Mouse (Mus musculus): Measurements from ENCODE around the gene Eif2s2.
A peak's percentile ranks its signal among the peaks of the same experiment; 100 is the strongest.

The Eif2s2 gene

DNA sequence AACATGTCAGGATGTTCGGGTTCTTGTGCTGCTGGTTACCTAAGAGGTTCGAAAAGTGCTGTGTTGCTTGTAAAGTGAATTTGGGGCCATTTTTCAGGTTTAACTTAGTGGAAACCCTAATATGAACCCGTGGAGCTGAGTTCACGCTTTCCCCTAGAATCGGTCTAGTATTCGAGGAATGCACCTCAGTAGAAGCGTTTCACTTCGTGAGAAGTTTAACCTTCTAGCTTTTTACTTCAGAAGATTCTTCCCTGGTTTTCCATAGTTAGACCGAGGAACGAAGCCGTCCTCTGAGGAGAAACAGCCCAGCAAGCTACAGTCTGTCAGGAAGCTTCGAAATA is 280 bp upstream of the Eif2s2 start:
- no peak for DNase-seq (ENCODE audit: low spot score)

DNA sequence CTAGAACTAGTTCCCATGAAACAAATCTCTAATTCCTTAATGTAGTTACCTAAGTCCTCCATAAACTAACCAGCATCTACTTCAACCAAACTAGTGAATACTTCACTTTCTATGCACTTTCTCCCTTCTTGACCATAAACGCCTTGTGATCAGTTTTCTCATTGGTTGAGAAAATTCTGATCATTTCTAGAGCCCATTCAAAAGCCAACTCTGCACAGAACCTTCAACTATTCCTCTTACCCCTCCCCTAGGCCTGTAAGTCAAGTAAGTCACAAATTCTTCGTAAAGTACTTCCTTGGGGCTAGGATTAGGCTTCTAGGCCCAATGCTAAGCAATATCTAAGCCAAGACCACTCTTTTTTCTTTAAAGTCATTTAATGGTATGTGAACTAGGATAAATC is 1.1 kb downstream of the Eif2s2 start:
- peak; percentile 35 for DNase-seq (ENCODE audit: low spot score)

- no peak for DNase-seq (ENCODE audit: low spot score)
Measured at GRCm38 (mm10) chr2:154876621-154877020, 16.1 kb downstream of the Eif2s2 start.

GRCm38 (mm10) chr2:154869954-154870641 is 22.6 kb downstream of the Eif2s2 start:
- DNase-seq (ENCODE audit: low spot score): no peak

DNA sequence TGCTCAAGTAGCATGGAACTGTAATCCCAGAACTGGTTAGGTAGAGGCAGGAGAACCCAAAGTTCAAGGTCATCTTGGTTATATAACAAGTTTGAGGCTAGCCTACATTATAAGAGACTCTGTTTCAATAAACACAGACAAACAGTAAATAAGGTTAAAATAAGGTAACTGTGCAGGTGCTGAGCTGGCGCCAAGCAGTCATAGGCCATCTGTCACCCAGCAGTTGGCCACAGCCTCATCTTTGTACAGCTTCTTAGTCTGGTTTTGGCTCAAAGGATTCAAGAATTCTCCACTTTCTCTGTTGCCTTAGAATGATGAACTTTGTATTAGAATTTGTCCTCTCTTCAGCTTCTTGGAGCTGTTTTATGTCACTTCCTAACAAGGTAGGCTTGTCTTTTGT is 24.6 kb downstream of the Eif2s2 start:
- no peak for DNase-seq (ENCODE audit: low spot score)

DNA sequence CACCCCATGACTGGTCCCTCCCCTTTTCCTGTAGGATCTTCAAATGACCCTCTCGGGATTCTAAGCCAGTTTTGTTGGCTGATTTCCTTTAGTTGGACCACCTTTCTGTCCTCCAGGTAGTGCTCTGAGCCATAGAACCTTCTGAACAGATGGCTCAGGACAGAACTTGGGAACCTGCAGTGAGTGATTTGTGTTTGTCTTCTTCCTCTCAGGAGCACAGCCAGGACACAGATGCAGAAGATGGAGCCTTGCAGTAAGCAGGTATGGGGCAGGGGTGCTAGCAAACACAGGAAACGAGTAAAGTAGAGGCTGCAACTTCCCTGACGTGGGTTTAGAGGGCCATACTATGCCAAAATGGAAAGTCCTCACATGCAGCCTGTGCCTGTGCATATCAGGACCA is 27.0 kb downstream of the Eif2s2 start:
- DNase-seq (ENCODE audit: low spot score): no peak

DNA sequence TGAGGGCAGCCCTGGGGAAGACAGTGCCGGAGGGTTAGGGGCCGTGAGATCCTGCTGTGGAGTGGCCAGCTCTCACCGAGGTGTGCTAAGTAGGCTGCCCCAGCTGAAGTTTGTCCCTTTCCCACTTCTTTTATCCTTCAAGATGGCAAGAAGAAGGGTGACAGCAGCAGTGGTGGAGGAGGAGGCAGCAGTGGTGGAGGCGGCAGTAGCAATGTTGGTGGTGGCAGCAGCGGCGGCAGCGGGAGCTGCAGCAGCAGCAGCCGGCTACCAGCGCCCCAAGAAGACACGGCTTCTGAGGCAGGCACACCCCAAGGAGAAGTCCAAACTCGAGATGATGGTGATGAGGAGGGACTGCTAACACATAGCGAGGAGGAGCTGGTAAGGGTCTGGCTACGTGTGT is 29.1 kb downstream of the Eif2s2 start:
- no peak for DNase-seq (ENCODE audit: low spot score)

- DNase-seq (ENCODE audit: low spot score): peak; percentile 23
Measured at GRCm38 (mm10) chr2:154855383-154855782, 37.4 kb downstream of the Eif2s2 start.

GRCm38 (mm10) chr2:154848086-154848485 is 44.6 kb downstream of the Eif2s2 start:
- no peak for DNase-seq (ENCODE audit: low spot score)

GRCm38 (mm10) chr2:154836537-154836936 is 56.2 kb downstream of the Eif2s2 start:
- no peak for DNase-seq (ENCODE audit: low spot score)

DNA sequence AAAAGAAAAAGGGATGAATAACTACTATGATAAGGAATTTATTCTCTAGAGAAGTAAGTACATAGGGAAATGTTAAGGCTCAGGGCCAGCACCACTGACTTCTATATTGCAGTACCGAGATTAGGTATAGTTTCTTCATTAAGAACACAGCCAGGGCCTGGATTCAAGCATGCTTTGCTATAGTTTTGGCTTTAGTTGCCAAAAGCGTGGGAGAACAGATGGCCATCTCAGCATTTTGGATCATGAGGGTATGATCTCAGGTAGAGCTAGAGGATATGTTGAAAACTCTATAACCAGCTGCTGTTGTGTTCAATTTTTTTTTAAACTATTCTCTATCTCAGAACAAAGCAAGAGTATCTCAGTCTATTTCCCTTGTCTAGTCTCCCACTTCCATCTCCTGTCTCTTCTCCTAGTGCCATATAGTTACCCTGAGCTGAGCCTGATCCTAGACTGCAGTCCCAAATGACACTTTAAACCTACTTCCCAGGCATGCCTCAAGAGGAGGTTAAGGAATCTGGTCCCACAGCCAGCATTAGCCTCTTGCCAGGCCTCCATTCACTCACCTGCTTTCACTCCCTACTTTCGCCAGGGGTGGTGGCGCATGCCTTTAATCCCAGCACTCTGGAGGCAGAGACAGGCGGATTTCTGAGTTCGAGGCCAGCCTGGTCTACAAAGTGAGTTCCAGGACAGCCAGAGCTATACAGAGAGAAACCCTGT is 58.4 kb downstream of the Eif2s2 start:
- no peak for DNase-seq (ENCODE audit: low spot score)

DNA sequence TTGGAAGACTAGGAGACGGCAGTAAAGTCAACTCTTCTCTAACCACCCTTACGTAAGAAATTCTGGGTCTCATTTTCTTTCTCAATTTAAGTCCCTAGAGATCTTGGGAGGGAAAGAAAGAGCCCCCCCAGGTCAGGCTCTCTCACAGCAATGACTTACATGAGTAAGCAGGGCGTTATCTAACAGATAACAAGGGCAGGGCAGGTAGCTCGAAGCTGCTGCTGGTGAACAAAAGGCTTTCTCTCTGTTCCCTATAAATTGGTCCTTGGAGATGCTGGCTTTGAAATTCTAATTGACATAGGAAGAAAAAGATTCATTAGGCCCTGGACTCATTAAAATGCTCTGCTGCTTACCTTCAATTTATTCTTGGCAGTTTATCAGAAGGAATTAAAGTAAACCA is 60.3 kb downstream of the Eif2s2 start:
- peak; percentile 19 for DNase-seq (ENCODE audit: low spot score)

- DNase-seq (ENCODE audit: low spot score): no peak
Measured at GRCm38 (mm10) chr2:154827521-154827920, 65.2 kb downstream of the Eif2s2 start.

- DNase-seq (ENCODE audit: low spot score): no peak
Measured at GRCm38 (mm10) chr2:154826054-154826538, 66.6 kb downstream of the Eif2s2 start.

All from c-Kit-positive CD71-positive TER-119-positive erythroid progenitor cells, embryonic 14.5 days (primary cell).